Mouse (Mus musculus) right cerebral cortex, adult 18-20 months (tissue): ENCODE data around the gene Zc3h7b.

Source experiments
- DNase-seq: peaks from one replicate; pipeline ENCODE4 v3.0.0; 2022; ENCODE audit warnings: mixed read lengths

The Zc3h7b gene

GRCm38 (mm10) chr15:81797861-81798260, 53.0 kb downstream of the Zc3h7b start:
- no peak for DNase-seq

GRCm38 (mm10) chr15:81798421-81798820, 53.6 kb downstream of the Zc3h7b start:
- DNase-seq: no peak

- no peak for DNase-seq
These were observed 55.5 kb downstream of the Zc3h7b start for GRCm38 (mm10) chr15:81800391-81800790.

- peak; percentile 100 for DNase-seq
These were observed 57.4 kb downstream of the Zc3h7b start, which contains the start of gene Tef for GRCm38 (mm10) chr15:81802001-81802890. Tef (plus strand) TSS chr15:81802421.

DNA sequence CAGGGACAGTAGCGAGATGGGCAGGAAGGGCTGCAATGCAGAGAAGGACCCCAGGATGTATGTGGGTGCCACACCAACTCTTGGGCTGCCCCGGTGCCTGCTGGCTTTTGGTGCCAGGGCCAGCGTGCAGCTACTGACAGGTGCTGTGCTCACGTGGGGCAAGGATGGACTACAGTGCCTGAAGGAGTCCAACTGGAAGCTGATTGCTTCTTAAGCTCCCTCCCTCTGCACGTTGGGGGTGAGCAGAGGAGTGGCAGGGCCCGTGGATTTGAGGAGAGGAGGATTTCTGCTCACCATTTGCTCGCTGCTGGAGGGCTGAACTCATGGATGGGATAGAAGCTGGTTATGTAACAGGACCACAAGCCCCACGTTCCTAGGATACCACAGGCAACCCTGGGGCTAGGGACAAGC, 58.1 kb downstream of the Zc3h7b start:
- DNase-seq: peak; percentile 74

DNA sequence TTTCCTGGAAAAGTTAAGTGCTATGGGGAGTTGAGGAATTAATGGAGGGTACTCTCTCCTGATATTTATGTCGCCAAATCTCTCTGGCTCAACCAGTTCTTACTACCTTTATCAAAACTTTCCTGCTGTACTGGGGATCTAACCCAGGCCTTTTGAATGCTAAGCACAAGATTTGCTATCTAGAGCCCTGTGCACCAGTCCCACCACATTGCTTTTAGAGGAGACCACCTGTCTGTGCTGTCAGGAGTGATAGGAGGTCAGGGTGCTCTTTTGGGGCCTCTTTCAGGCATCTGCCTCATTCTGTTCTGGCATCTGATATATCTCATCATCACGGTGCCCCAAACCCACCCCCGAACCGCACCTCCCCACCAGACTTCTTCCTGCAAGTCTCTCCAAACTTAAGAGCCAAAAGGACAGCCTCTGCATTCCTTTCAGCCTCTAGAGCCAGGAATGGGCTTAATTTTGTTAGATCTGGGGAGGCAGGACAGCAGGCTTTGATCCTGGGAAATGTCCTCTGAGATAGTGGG, 58.6 kb downstream of the Zc3h7b start:
- no peak for DNase-seq

- no peak for DNase-seq
These were observed 59.3 kb downstream of the Zc3h7b start for GRCm38 (mm10) chr15:81804172-81804571.

- DNase-seq: no peak
These were observed 60.0 kb downstream of the Zc3h7b start for GRCm38 (mm10) chr15:81804883-81805282.

GRCm38 (mm10) chr15:81805624-81806023, 60.8 kb downstream of the Zc3h7b start:
- DNase-seq: no peak

GRCm38 (mm10) chr15:81806621-81807404, 62.0 kb downstream of the Zc3h7b start:
- DNase-seq: no peak

- no peak for DNase-seq
These were observed 63.9 kb downstream of the Zc3h7b start for GRCm38 (mm10) chr15:81808799-81809198.

GRCm38 (mm10) chr15:81809550-81809949, 64.7 kb downstream of the Zc3h7b start:
- no peak for DNase-seq

DNA sequence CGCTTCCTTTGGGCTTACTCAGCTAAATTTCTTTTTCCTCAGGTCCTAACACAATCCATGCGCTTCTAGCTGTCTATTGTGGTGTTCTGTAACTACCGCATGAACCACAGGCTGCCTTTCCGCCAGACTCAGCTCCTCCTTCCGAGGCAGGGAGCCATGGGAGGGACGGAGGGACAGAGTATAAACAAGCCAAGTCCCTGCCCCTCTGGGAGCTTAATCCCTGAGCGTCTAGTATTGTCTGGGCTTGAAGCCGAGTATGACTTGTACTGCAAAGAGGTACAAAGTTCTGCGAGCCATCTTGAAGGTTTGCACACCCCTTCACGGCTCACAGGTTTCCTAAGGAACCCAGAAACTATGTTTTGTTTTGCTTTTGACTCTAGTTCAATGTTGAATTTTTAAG, 65.3 kb downstream of the Zc3h7b start:
- peak; percentile 84 for DNase-seq

DNA sequence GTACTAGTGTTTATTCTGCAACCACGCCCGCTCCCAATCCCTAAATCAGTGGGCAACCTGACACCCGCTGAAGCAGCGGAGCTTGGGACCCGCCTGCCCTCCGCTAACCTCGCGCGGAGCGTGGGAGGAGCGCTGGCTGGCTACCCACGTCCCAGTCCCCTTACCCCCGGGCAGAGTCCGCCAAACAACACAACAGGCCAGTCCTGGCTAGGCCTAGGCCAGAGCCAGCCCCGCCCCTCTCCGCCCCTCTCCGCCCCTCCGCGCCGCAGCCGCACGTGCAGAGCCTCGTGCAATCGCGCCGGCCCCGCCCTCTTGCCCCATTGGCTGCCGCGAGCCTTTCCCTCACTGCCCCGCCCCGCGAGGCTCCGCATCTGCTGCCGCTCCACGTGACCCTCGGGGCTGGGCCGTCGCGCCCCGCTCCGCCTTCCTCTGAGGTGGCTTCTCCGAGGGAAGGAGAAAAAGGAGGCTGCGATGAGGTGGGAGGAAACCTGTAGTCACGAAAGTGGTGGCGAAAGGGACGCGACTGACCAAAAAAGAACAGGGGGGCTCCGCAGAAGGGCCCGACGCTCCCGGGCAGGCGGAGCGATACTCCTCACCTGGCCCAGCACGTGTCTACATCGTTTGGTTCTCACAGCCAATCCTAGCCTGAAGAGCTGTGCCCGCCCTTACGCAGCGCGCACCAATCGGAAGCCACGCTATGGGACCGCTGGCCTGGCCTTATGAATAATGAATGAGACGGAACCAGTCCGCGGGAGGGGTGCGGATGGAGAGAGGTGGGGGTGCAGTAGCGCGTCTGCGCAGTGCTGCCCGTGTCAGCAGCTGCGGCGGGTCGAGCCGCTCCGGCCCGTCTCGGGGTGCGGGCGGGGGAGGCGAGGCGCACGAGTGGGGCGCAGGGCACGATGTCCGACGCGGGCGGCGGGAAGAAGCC, 66.1 kb downstream of the Zc3h7b start:
- peak; percentile 99 for DNase-seq

GRCm38 (mm10) chr15:81811599-81811996, 66.7 kb downstream of the Zc3h7b start:
- DNase-seq: no peak

- DNase-seq: no peak
These were observed 67.4 kb downstream of the Zc3h7b start for GRCm38 (mm10) chr15:81812287-81812686.

GRCm38 (mm10) chr15:81812696-81813631, 68.1 kb downstream of the Zc3h7b start:
- no peak for DNase-seq

DNA sequence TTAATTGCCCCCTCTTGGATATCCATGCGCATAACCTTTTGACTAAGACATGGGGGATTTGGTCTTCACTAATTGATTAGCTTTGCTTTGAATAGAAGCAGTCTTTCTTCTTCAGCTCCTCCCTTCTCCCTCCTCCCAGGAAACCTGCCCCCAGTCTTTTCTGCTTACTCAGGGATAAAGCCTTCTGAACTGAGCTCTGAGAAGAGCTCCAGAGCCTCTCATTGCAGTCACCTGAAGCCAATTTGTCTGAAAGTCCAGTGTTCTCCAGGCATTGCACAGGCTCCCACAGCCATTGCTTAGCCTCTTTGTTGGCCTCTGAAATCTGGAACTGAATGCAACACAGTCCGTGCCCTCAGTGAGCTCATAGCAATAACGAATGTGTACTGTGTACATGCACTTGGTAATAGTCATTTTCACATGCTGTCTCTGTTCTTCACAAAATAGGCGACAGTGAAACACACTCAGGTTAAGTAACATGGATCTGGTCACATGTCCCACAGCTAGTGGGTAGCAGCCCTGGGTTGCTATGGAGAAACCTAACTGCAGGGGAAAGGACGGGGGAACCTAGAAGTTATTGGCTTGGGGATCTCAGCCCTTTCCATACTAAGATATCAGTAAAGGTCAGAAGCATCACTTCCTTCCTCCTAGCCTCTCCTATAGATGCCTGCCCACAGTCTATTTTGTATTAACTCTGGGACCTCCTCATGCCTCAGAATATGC, 69.3 kb downstream of the Zc3h7b start:
- no peak for DNase-seq

GRCm38 (mm10) chr15:81814716-81815370, 70.0 kb downstream of the Zc3h7b start:
- DNase-seq: no peak

GRCm38 (mm10) chr15:81818404-81818803, 73.5 kb downstream of the Zc3h7b start:
- DNase-seq: no peak
